Mouse (Mus musculus): ENCODE measurements around the gene Mpnd. TPM values are rescaled to one million over a fixed set of nuclear protein-coding genes. Genes with fewer than 3 reads are reported as not detected.
A peak's percentile ranks its signal among the peaks of the same experiment; 100 is the strongest.

Gene Mpnd
- 100 to 1,000 TPM; 101 to 103 TPM for total RNA-seq (2021)
- long read RNA-seq, experiment 1, transcript Mpnd-204 (13 exons, 1,701 nt), result major isoform, 67 of 102 reads
- long read RNA-seq, experiment 1, partial matches to known transcripts, result 20 of 102 reads
- long read RNA-seq, experiment 1, other reads (novel, unspliced or antisense), result 15 of 102 reads
- long read RNA-seq, experiment 2, transcript Mpnd-204 (13 exons, 1,701 nt), result major isoform, 97 of 144 reads
- long read RNA-seq, experiment 2, partial matches to known transcripts, result 30 of 144 reads
- long read RNA-seq, experiment 2, other reads (novel, unspliced or antisense), result 17 of 144 reads

DNA sequence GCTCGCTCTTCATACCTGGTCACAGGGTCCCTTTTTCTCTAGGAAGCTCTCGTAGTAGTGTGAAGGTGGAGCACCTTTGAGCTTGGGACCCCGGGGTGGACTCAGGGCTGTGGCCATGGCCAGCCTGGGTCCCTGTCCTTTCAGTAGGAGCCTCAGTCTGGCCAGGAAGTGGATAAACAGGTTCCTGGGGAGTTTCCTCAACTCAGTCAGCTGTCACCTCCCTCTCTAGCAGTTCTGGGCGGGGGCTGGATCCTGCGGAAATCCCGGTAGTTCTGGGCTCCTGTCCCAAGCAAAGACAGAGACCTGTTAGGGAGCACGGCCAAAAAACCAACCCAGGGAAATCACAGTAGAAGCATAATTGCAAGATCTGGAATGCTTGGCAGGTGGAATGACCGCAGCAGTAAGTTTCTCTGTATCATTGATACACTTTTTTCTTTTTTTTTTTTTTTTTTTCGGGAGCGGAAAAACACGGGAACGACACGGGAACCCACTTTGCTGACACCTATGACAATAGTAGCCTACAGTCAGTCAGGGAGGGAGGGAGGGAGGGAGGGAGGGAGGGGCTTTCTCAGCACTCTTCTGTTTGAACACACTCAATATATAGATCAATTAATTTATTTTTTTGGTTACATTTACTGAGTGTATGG is at the start of gene Mpnd, which contains the start of gene Stap2:
Gene Mpnd, plus strand, starts transcription at position 297 of the 647 bp plus-strand sequence.
Gene Stap2, minus strand, starts transcription at position 170 of the 647 bp plus-strand sequence.
- peak within 1 kb of the TSS; percentile 26; the same call in 1 of the 2 replicates for H3K4me3 ChIP-seq
- no peak for TF ChIP-seq CTCF (conservative IDR thresholded peaks at IDR 0.05)
- no peak for DNase-seq (ENCODE audit: low spot score in 2 of 2)
- H3K27ac ChIP-seq, result no peak within 1 kb of the TSS

DNA sequence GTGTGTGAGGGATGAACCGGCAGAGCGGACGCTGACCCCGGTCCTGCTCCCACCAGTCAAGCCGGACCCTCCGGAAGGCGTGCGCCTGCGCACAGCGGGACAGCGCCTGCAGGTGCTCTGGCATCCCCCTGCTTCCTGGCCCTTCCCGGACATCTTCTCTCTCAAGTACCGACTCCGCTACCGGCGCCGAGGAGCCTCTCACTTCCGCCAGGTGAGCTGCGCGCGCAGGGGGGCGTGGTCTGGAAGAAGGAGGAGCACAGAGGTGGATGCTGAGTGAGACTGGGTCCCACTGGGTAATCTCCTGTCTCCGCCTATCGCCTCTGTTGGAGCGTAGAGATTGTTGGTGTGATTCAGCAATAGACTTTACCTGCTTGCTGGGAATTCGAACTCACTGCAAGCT is 49.4 kb upstream of the Mpnd start:
- H3K27ac ChIP-seq, result peak overlapping the region; percentile 16; the same call in 1 of the 2 replicates

DNA sequence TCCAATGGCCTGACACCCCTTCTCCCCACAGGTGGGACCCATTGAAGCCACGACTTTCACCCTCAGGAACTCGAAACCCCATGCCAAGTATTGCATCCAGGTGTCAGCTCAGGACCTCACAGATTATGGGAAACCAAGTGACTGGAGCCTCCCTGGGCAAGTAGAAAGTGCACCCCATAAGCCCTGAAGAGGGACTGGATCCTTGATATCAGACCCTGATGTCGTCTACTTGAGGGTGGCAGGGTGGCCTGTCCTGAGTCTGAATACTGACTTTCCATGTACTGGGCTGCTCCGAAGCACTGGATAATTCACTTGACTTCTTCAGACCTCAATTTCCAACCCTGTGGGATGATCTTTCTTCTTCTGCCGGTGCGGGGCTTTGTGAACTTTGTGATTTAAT is 48.9 kb upstream of the Mpnd start:
- TF ChIP-seq CTCF (conservative IDR thresholded peaks at IDR 0.05), result no peak
- Histone ChIP-seq H3K27ac (peak overlapping the region; percentile 16; the same call in 1 of the 2 replicates), H3K4me3 (peak overlapping the region; percentile 55)
- no peak for DNase-seq (ENCODE audit: low spot score in 2 of 2)

More for the DNA sequence above, 49.4 kb upstream of the Mpnd start:
- DNase-seq (ENCODE audit: low spot score in 2 of 2), result peak; percentile 67 to 68
- peak overlapping the region; percentile 55 for H3K4me3 ChIP-seq
- TF ChIP-seq CTCF (conservative IDR thresholded peaks at IDR 0.05), result no peak

DNA sequence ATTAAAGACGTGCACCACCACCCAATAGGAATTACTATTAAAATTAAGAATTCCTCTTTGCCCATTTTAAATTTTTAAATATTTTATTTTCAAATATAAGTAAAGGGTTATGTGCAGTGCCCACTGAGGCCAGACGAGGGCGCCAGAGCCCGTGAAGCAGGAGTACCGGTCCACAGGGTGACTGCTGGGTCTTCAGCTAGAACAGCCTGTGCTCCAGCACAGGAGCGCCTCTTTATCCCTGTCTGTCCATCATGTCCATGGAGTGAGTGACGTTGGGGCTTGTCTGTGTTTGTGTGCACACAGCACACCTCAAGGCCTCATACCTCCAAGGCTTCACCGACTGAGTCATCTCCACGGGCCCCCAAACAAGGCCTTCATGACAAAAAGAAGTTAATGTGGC is 48.3 kb upstream of the Mpnd start:
- no peak overlapping the region for H3K4me3 ChIP-seq
- DNase-seq (ENCODE audit: low spot score in 2 of 2), result peak in 1 of 2 experiments; percentile 80
- TF ChIP-seq CTCF (conservative IDR thresholded peaks at IDR 0.05), result peak; percentile 97
- H3K27ac ChIP-seq, result peak overlapping the region; percentile 46; the same call in 1 of the 2 replicates

DNA sequence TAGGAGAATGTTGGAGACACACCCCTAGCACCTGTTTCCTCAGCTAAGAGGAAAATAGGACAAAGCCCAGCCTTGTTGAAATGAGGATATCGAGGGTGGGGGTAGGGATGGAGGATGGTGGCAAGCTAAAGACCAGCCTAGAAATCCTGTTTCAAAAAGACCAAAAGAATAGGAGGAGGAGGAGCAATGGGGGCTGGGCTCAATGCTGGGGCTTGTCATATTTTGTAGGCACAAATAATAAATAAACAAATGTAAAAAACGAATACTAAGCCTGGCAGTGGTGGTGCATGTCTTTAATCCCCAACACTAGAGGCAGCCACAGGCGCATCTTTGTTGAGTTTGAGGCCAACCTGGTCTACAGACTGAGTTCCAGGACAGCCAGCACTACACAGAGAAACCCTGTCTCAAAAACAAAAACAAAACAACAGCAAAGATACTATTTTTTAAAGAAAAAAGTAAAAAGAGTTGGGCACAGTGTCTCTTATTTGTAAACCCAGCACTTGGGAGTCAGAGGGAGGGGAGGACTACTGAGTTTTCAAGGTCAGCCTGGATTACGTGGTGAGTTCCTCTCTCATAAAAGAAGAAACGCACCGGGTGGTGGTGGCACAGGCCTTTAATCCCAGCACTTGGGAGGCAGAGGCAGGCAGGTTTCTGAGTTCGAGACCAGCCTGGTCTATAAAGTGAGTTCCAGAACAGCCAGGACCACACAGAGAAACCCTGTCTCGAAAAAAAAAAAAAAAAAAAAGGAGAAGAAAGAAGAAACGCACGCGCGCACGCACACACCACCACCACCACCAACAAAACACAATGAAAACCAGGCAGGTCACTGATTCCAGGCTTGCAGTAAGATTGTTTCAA is 47.6 kb upstream of the Mpnd start:
- Histone ChIP-seq H3K27ac (peak overlapping the region; percentile 93), H3K4me3 (peak overlapping the region; percentile 59)
- no peak for DNase-seq (ENCODE audit: low spot score in 2 of 2)
- no peak for TF ChIP-seq CTCF (conservative IDR thresholded peaks at IDR 0.05)

DNA sequence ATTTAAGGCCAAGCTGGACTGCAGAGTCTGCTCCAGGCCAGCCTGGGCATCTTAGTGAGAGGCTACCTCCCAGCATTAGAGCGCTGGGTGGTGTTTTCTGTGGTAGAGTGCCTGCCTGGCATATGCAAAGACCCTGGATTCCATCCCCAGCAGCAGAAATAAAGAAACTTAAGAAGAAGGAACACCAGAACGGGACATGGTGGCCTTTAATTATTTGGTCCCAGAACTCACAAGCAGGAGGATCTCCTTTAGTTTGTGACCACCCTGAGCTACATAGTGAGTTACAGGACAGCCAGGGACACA is 47.0 kb upstream of the Mpnd start:
- no peak for TF ChIP-seq CTCF (conservative IDR thresholded peaks at IDR 0.05)
- Histone ChIP-seq H3K27ac (peak overlapping the region; percentile 93), H3K4me3 (peak overlapping the region; percentile 59)
- DNase-seq (ENCODE audit: low spot score in 2 of 2), result no peak

DNA sequence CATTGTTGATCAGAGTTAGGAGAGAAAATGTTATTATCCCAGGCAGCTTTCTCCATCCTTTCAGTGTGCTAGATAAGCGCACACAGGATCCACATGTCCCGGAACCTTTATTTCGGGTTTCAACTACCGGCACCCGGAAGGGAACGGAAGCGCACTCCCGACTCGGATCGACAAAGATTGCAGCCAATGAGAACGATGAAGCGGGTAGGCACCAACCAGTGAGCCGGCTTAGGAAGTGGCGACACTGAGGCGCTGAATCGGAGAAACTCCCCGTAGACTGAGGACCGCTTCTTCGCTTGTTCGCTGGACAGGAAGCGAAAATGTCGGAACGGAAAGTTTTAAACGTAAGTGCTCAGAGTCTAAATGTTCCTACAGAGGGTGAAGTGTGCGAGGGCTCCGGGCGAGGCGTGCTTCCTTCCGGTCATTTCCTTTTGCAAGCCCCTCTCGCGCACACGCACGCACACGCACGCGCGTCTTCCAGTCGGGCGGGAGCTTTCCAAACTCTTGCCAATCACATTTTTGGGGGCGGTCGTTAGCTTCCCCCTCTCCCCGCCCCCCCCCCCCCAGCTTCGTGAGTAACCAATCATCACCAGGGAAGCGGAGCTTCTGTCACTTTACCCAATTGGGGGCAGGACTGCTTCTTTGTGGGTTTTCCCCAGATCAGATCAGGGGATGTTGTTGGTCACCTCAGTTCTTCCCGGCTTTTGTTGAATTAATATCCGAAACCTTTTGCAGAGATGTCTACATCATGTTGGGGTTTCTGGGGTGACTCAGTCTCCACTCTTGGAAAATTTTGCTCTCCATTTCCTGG is 46.4 kb upstream of the Mpnd start, which contains the start of gene Yju2:
Gene Yju2, plus strand, starts transcription at position 182 of the 811 bp plus-strand sequence.
- peak; percentile 95 for DNase-seq (ENCODE audit: low spot score in 2 of 2)
- no peak for TF ChIP-seq CTCF (conservative IDR thresholded peaks at IDR 0.05)
- peak within 1 kb of the TSS; percentile 59 for H3K4me3 ChIP-seq
- peak within 1 kb of the TSS; percentile 93 for H3K27ac ChIP-seq

DNA sequence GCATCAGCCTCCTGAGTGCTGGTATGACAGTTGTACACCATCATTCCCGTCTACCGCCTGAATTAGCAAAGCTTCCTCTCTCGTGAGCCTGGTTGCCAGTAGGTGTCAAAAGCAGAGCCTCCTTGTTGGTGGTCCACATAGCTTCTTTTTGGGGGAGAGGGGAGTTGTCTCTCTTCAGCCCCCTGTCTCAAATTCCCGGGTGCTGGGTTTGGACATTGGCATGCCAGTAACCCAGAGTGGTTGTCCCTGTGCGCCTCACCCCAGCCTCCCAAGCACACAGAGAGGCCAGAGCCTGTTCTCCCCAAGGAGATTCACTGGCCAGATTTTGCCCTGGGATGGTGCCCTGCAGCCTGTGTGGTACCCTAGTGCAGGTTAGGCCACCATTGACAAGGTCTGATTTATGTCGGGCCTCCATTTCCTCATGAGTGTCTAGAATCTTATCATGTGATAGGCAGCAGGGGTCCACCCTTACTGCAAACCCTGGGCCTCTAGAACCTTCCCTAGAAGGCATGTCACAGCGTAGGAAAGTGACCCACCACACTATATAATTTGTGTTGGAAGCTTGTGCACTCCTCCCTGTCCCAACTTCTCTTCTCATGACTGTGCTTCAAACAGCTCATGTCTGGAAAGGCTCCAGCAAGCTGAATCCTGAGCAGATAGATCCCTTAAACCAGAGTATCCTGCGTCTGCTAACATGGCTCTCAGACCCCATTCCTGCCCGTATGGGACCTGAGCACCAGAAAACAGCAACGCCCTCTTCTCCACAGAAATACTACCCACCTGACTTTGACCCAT is 45.4 kb upstream of the Mpnd start:
- no peak for TF ChIP-seq CTCF (conservative IDR thresholded peaks at IDR 0.05)
- Histone ChIP-seq H3K4me3 (peak overlapping the region; percentile 59), H3K27ac (peak overlapping the region; percentile 93)
- DNase-seq (ENCODE audit: low spot score in 2 of 2), result no peak

DNA sequence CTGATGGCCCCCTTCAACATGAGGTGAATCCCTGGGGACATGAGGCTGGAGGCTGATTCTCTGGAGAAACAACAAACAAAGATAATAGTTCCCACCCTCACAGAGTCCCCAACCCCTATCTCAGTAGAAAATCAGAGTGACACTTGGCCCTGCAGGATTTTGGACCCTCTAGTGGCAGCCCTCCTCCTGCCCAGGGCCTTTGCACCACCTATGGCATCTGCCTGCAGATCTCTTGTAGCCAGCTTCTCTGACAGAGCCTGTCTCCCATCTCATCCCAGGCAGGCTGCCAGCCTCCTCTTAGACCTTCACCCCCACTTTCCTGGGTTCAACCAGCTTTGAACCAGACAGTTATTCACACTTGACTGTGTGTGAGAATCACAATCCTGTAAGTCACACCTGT is 44.7 kb upstream of the Mpnd start:
- no peak for TF ChIP-seq CTCF (conservative IDR thresholded peaks at IDR 0.05)
- no peak overlapping the region for H3K27ac ChIP-seq
- DNase-seq (ENCODE audit: low spot score in 2 of 2), result no peak
- H3K4me3 ChIP-seq, result no peak overlapping the region

DNA sequence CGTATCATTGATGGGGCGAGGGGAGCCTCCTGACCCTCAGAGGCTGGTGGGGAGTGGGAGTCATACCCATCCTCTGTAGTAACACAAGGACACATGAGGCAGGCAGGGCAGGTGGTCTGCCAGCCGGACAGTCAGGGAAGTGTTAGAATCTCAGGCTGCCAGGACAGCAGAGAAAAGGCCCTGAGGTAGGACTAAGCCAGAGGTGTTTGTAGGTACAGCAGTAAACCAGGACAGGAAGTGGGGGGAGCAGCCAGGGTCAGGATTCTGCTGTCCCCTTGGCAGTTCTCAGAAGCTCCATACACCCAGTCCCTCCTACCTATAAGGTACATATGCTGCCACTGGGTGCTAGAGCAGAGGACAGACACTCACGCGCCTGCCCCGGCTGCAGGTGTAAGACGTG is 43.9 kb upstream of the Mpnd start:
- no peak overlapping the region for H3K4me3 ChIP-seq
- TF ChIP-seq CTCF (conservative IDR thresholded peaks at IDR 0.05), result no peak
- no peak overlapping the region for H3K27ac ChIP-seq
- DNase-seq (ENCODE audit: low spot score in 2 of 2), result no peak

DNA sequence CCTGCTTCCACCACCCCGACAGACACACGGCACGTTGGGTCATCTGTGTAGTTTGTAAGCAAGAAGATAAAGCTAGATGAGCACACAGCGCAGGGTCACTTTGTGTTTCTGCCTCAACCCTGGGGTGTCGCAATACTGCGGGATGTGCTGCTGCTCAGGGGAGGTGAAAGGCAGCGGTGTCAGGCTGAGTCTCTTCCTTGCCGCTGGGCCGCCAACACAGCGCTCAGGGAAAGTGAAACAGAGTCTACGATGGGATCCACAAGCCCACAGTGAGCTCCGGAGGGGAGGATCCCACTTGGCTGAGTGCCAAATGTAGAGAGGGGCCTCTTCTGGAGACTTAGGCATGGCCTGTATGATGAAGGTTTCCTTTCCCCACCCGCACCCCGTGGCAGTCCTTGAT is 42.3 kb upstream of the Mpnd start:
- no peak for TF ChIP-seq CTCF (conservative IDR thresholded peaks at IDR 0.05)
- DNase-seq (ENCODE audit: low spot score in 2 of 2), result no peak
- Histone ChIP-seq H3K27ac (no peak overlapping the region), H3K4me3 (no peak overlapping the region)

Measured in layer of hippocampus, adult 2 months (tissue).